16 mouse cellular contexts compared by ENCODE assay signal in the genomic region with DNA sequence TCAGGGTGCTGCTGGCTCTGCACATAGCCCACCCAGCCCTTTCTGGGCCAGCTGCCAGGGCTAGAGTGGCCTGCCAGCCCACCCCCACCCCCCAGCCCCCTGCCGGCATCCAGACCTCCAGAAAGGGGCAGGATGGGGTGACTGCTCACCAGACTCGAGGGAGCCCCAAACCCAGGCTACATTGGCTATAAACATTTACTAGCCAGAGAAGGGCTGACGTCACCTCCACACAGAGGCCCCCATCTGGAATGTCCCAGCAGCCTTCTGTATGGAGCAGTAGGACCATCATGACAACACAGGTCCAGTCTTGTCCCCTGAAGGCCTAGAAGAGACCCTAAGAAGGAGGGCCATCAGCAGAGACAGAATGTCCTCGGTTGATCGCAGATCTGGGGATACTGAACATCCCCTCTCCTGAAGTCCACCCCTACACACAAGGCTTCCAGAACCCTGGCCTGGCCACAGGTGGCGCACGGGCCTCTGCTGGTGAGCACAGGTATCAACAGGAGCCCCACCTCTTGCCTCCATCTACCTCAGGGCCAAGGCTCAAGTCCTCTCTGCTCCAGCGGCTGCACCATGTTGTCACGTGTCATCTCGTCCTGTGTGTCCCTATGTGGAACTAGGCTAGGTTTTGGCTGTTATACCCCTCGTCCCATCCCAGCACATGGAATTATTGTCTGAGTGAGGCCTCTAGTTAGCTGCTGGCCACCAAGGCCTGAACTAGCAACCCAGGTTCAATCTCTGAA. TPM values are rescaled to one million over a fixed set of nuclear protein-coding genes. Genes with fewer than 3 reads are reported as not detected.
DNase-seq lines count a peak whose midpoint lies in the region; ATAC-seq and TF ChIP-seq lines count a peak whose summit lies in the region.
"Had no signal": no experiment of that assay in that cellular context is flagged by ENCODE, and none has a peak within 500 bp of the region (broad histone marks: within the 10 kb centered on the region; RNA-seq: fewer than 3 reads in every experiment).

No protein-coding gene starts in this region.

- peaks cover 33% of the 10 kb centered on the region for H3K36me3 ChIP-seq in heart, embryonic 15.5 days
- peaks cover 4% of the 10 kb centered on the region; the same call in 1 of the 2 replicates for H3K36me3 ChIP-seq in liver, embryonic 14.5 days (replicated peaks; ENCODE audit: control insufficient read depth, insufficient read depth, low read depth)
- H3K36me3 ChIP-seq in liver, embryonic 11.5 days (ENCODE audit: control insufficient read depth, insufficient read depth, low read length) = peaks cover 15% of the 10 kb centered on the region; the same call in 1 of the 2 replicates
- peaks cover 38% of the 10 kb centered on the region for H3K36me3 ChIP-seq in embryonic facial prominence, embryonic 14.5 days (ENCODE audit: control insufficient read depth, insufficient read depth, low read length)
- peaks cover 26% of the 10 kb centered on the region for H3K36me3 ChIP-seq in limb, embryonic 15.5 days

- no peak overlapping the region for H3K4me2 ChIP-seq in heart, embryonic 15.5 days
- no peak overlapping the region for H3K4me2 ChIP-seq in liver, embryonic 14.5 days (ENCODE audit: low read depth)
- no peak overlapping the region for H3K4me2 ChIP-seq in liver, embryonic 11.5 days
- H3K4me2 ChIP-seq in embryonic facial prominence, embryonic 14.5 days (ENCODE audit: low read depth, low read length) = no peak overlapping the region
- no peak overlapping the region for H3K4me2 ChIP-seq in limb, embryonic 15.5 days
- H3K4me2 ChIP-seq: embryonic facial prominence, embryonic 15.5 days had no signal

- WGBS in heart, embryonic 15.5 days = 70% methylated on average over 11 of the region's 11 CpGs
- 81% methylated on average over 11 of the region's 11 CpGs for WGBS in liver, embryonic 14.5 days (ENCODE audit: insufficient replicate concordance)
- WGBS in liver, embryonic 11.5 days = 83% methylated on average over 11 of the region's 11 CpGs
- WGBS in embryonic facial prominence, embryonic 14.5 days = 87% methylated on average over 9 of the region's 11 CpGs
- 59% methylated on average over 11 of the region's 11 CpGs for WGBS in limb, embryonic 15.5 days

- no peak for TF ChIP-seq EP300 in liver, embryonic 14.5 days (IDR thresholded peaks at IDR 0.05; ENCODE audit: low read depth)

- peak; percentile 32; the same call in 1 of the 2 replicates for TF ChIP-seq CTCF in liver, embryonic 14.5 days (IDR thresholded peaks at IDR 0.05; ENCODE audit: low read depth)

- H3K27me3 ChIP-seq in heart, embryonic 15.5 days = no peaks in the 10 kb centered on the region
- no peaks in the 10 kb centered on the region; the same call in 1 of the 2 replicates for H3K27me3 ChIP-seq in liver, embryonic 14.5 days (ENCODE audit: control insufficient read depth, insufficient read depth, low read length)
- peaks cover 5% of the 10 kb centered on the region; the same call in 1 of the 2 replicates for H3K27me3 ChIP-seq in liver, embryonic 11.5 days (replicated peaks; ENCODE audit: control insufficient read depth, insufficient read depth, low read length)
- H3K27me3 ChIP-seq in embryonic facial prominence, embryonic 14.5 days (replicated peaks; ENCODE audit: control insufficient read depth, insufficient read depth, low read length) = no peaks in the 10 kb centered on the region
- no peaks in the 10 kb centered on the region for H3K27me3 ChIP-seq in limb, embryonic 15.5 days
- H3K27me3 ChIP-seq: embryonic facial prominence, embryonic 15.5 days had no signal

- intact Hi-C loops in heart, postnatal 25 days (cut with DNase I) = no loop called here

- no peak for ATAC-seq in heart, embryonic 15.5 days (replicated peaks; ENCODE audit: insufficient number of reproducible peaks, insufficient read depth, low FRiP score, low read depth)
- no peak for ATAC-seq in liver, embryonic 14.5 days (ENCODE audit: insufficient read depth)
- ATAC-seq in liver, embryonic 11.5 days (replicated peaks; ENCODE audit: low FRiP score) = no peak
- no peak for ATAC-seq in embryonic facial prominence, embryonic 14.5 days (ENCODE audit: low read depth)
- ATAC-seq in limb, embryonic 15.5 days (ENCODE audit: insufficient number of reproducible peaks, low FRiP score, low TSS enrichment, low read depth) = 0 out of 2 replicates have a peak, but pooled peaks have one; percentile 20
- ATAC-seq in CD4-positive, CD25-positive, alpha-beta regulatory T cell, adult 4 months = no peak

- no peaks in the 10 kb centered on the region for H3K9me3 ChIP-seq in heart, embryonic 15.5 days (replicated peaks)
- H3K9me3 ChIP-seq in liver, embryonic 14.5 days (ENCODE audit: control insufficient read depth, low read length) = no peaks in the 10 kb centered on the region
- H3K9me3 ChIP-seq in liver, embryonic 11.5 days (ENCODE audit: control insufficient read depth, low read length) = no peaks in the 10 kb centered on the region
- H3K9me3 ChIP-seq in embryonic facial prominence, embryonic 14.5 days (ENCODE audit: control insufficient read depth, low read length) = no peaks in the 10 kb centered on the region
- no peaks in the 10 kb centered on the region for H3K9me3 ChIP-seq in limb, embryonic 15.5 days
- H3K9me3 ChIP-seq: embryonic facial prominence, embryonic 15.5 days had no signal

- H3K9ac ChIP-seq in heart, embryonic 15.5 days = peak overlapping the region; percentile 29
- H3K9ac ChIP-seq in liver, embryonic 14.5 days (replicated peaks) = no peak overlapping the region
- H3K9ac ChIP-seq in liver, embryonic 11.5 days (ENCODE audit: low read depth, low read length) = no peak overlapping the region
- H3K9ac ChIP-seq in embryonic facial prominence, embryonic 14.5 days (ENCODE audit: low read depth, low read length) = 0 out of 2 replicates have a peak overlapping the region, but pooled peaks have one; percentile 8
- no peak overlapping the region for H3K9ac ChIP-seq in limb, embryonic 15.5 days
- H3K9ac ChIP-seq: embryonic facial prominence, embryonic 15.5 days had no signal

- DNase-seq in heart, postnatal 25 days (ENCODE audit: low spot score) = no peak
- no peak for DNase-seq in liver, embryonic 14.5 days (ENCODE audit: low read depth in 3 of 3, low spot score in 3 of 3)
- no peak for DNase-seq in liver, embryonic 11.5 days (ENCODE audit: low spot score)
- no peak for DNase-seq in embryonic facial prominence, embryonic 14.5 days (ENCODE audit: low spot score)
- no peak for DNase-seq in urinary bladder, postnatal 36 days (ENCODE audit: low spot score in 2 of 2)
- DNase-seq: cerebellum, postnatal 36 days; heart, postnatal 4 days; left cerebral cortex, postnatal 4 days; lung, postnatal 10 days; right cerebral cortex, adult 18-20 months; thymus, postnatal 36 days had no signal

- 0 out of 2 replicates have a peak overlapping the region, but pooled peaks have one; percentile 25 for H3K27ac ChIP-seq in heart, embryonic 15.5 days
- H3K27ac ChIP-seq in liver, embryonic 14.5 days = no peak overlapping the region
- no peak overlapping the region for H3K27ac ChIP-seq in liver, embryonic 11.5 days (ENCODE audit: low read depth, low read length)
- no peak overlapping the region for H3K27ac ChIP-seq in embryonic facial prominence, embryonic 14.5 days (replicated peaks; ENCODE audit: low read depth, low read length)
- H3K27ac ChIP-seq in limb, embryonic 15.5 days = 0 out of 2 replicates have a peak overlapping the region, but pooled peaks have one; percentile 12
- H3K27ac ChIP-seq: embryonic facial prominence, embryonic 15.5 days had no signal

- H3K4me1 ChIP-seq in heart, embryonic 15.5 days (replicated peaks) = peaks cover 57% of the 10 kb centered on the region
- H3K4me1 ChIP-seq in liver, embryonic 14.5 days (replicated peaks; ENCODE audit: control insufficient read depth in 2 of 2, insufficient read depth in 2 of 2, low read length in 1 of 2) = peaks cover 11% of the 10 kb centered on the region in 2 experiments
- peaks cover 23% of the 10 kb centered on the region for H3K4me1 ChIP-seq in liver, embryonic 11.5 days (replicated peaks; ENCODE audit: control insufficient read depth, insufficient read depth, low read length)
- peaks cover 12% of the 10 kb centered on the region for H3K4me1 ChIP-seq in embryonic facial prominence, embryonic 14.5 days (ENCODE audit: control insufficient read depth, insufficient read depth, low read length)
- peaks cover 74% of the 10 kb centered on the region for H3K4me1 ChIP-seq in limb, embryonic 15.5 days

- no peak overlapping the region for H3K4me3 ChIP-seq in heart, embryonic 15.5 days
- H3K4me3 ChIP-seq in liver, embryonic 14.5 days (ENCODE audit: insufficient read depth in 1 of 2, low read depth in 2 of 2, low read length in 2 of 2) = no peak overlapping the region
- no peak overlapping the region for H3K4me3 ChIP-seq in liver, embryonic 11.5 days (ENCODE audit: low read depth, low read length)
- no peak overlapping the region for H3K4me3 ChIP-seq in embryonic facial prominence, embryonic 14.5 days (ENCODE audit: low read depth, low read length)
- no peak overlapping the region for H3K4me3 ChIP-seq in limb, embryonic 15.5 days
- H3K4me3 ChIP-seq: embryonic facial prominence, embryonic 15.5 days; myocyte had no signal

RNA-seq across cellular contexts. Expression of a gene that starts 5.8 kb away (rescaled TPM):
- polyA plus RNA-seq in heart, embryonic 15.5 days (2015; fragmentation: Nextera tagmentation; extraction: Ambion mirVana) = 11.6 and 16.5 TPM in 2 replicates
- total RNA-seq in heart, postnatal 25 days (2021) = 1 to 10 TPM; 5.0 to 5.2 TPM
- 2.8 and 3.3 TPM in 2 replicates for polyA plus RNA-seq in liver, embryonic 14.5 days (2012; rRNA removed)
- 3.1 and 3.2 TPM in 2 replicates for polyA plus RNA-seq in liver, embryonic 14.5 days (2014; fragmentation: Nextera tagmentation; extraction: Ambion mirVana)
- polyA plus RNA-seq in liver, embryonic 11.5 days (2014; fragmentation: Nextera tagmentation; extraction: Ambion mirVana) = 9.1 and 10.7 TPM in 2 replicates
- 18.6 and 21.4 TPM in 2 replicates for polyA plus RNA-seq in embryonic facial prominence, embryonic 14.5 days (2014; fragmentation: Nextera tagmentation; extraction: Ambion mirVana)
- polyA plus RNA-seq in limb, embryonic 15.5 days (2015; fragmentation: Nextera tagmentation; extraction: Ambion mirVana) = 18.1 and 18.2 TPM in 2 replicates
- 1 to 10 TPM; 5.8 to 8.2 TPM for polyA plus RNA-seq in CD4-positive, CD25-positive, alpha-beta regulatory T cell, adult 4 months (2017; shearing (Covaris generic))

RNA-seq across cellular contexts. Expression of a gene that starts 6.0 kb away (rescaled TPM):
- 912 and 1,025 TPM in 2 replicates for polyA plus RNA-seq in heart, embryonic 15.5 days (2015; fragmentation: Nextera tagmentation; extraction: Ambion mirVana)
- 100 to 1,000 TPM; 913 to 934 TPM for total RNA-seq in heart, postnatal 25 days (2021)
- polyA plus RNA-seq in liver, embryonic 14.5 days (2012; rRNA removed) = 119 and 215 TPM in 2 replicates
- polyA plus RNA-seq in liver, embryonic 14.5 days (2014; fragmentation: Nextera tagmentation; extraction: Ambion mirVana) = 276 and 284 TPM in 2 replicates
- 343 and 358 TPM in 2 replicates for polyA plus RNA-seq in liver, embryonic 11.5 days (2014; fragmentation: Nextera tagmentation; extraction: Ambion mirVana)
- polyA plus RNA-seq in embryonic facial prominence, embryonic 14.5 days (2014; fragmentation: Nextera tagmentation; extraction: Ambion mirVana) = 424 and 466 TPM in 2 replicates
- polyA plus RNA-seq in limb, embryonic 15.5 days (2015; fragmentation: Nextera tagmentation; extraction: Ambion mirVana) = 370 and 405 TPM in 2 replicates
- polyA plus RNA-seq in CD4-positive, CD25-positive, alpha-beta regulatory T cell, adult 4 months (2017; shearing (Covaris generic)) = 100 to 1,000 TPM; 225 to 227 TPM

RNA-seq across cellular contexts. Expression of a gene that starts 33.7 kb away (rescaled TPM):
- polyA plus RNA-seq in heart, embryonic 15.5 days (2015; fragmentation: Nextera tagmentation; extraction: Ambion mirVana) = 19.8 and 25.7 TPM in 2 replicates
- total RNA-seq in heart, postnatal 25 days (2021) = 10 to 100 TPM; 25.7 to 28.8 TPM
- polyA plus RNA-seq in liver, embryonic 14.5 days (2012; rRNA removed) = 1.0 and 1.6 TPM in 2 replicates
- polyA plus RNA-seq in liver, embryonic 14.5 days (2014; fragmentation: Nextera tagmentation; extraction: Ambion mirVana) = 1.7 and 1.9 TPM in 2 replicates
- 5.2 and 5.3 TPM in 2 replicates for polyA plus RNA-seq in liver, embryonic 11.5 days (2014; fragmentation: Nextera tagmentation; extraction: Ambion mirVana)
- 14.0 and 17.4 TPM in 2 replicates for polyA plus RNA-seq in embryonic facial prominence, embryonic 14.5 days (2014; fragmentation: Nextera tagmentation; extraction: Ambion mirVana)
- polyA plus RNA-seq in limb, embryonic 15.5 days (2015; fragmentation: Nextera tagmentation; extraction: Ambion mirVana) = 15.2 and 20.5 TPM in 2 replicates
- not detected for polyA plus RNA-seq in CD4-positive, CD25-positive, alpha-beta regulatory T cell, adult 4 months (2017; shearing (Covaris generic))

RNA-seq across cellular contexts. Expression of a gene that starts 41.0 kb away (rescaled TPM):
- polyA plus RNA-seq in heart, embryonic 15.5 days (2015; fragmentation: Nextera tagmentation; extraction: Ambion mirVana) = 28.3 and 37.6 TPM in 2 replicates
- total RNA-seq in heart, postnatal 25 days (2021) = 10 to 100 TPM; 18.3 to 18.8 TPM
- polyA plus RNA-seq in liver, embryonic 14.5 days (2012; rRNA removed) = 18.1 and 19.3 TPM in 2 replicates
- polyA plus RNA-seq in liver, embryonic 14.5 days (2014; fragmentation: Nextera tagmentation; extraction: Ambion mirVana) = 9.5 and 10.8 TPM in 2 replicates
- 34.5 and 36.9 TPM in 2 replicates for polyA plus RNA-seq in liver, embryonic 11.5 days (2014; fragmentation: Nextera tagmentation; extraction: Ambion mirVana)
- 33.3 and 42.0 TPM in 2 replicates for polyA plus RNA-seq in embryonic facial prominence, embryonic 14.5 days (2014; fragmentation: Nextera tagmentation; extraction: Ambion mirVana)
- 43.9 and 45.5 TPM in 2 replicates for polyA plus RNA-seq in limb, embryonic 15.5 days (2015; fragmentation: Nextera tagmentation; extraction: Ambion mirVana)
- 10 to 100 TPM; 30.3 to 41.2 TPM for polyA plus RNA-seq in CD4-positive, CD25-positive, alpha-beta regulatory T cell, adult 4 months (2017; shearing (Covaris generic))

RNA-seq across cellular contexts. Expression of a gene that starts 46.5 kb away (rescaled TPM):
- polyA plus RNA-seq in heart, embryonic 15.5 days (2015; fragmentation: Nextera tagmentation; extraction: Ambion mirVana) = 0.92 and 1.1 TPM in 2 replicates
- total RNA-seq in heart, postnatal 25 days (2021) = under 1 TPM; 0.13 to 0.22 TPM
- polyA plus RNA-seq in liver, embryonic 14.5 days (2012; rRNA removed) = 1.2 and 1.3 TPM in 2 replicates
- polyA plus RNA-seq in liver, embryonic 14.5 days (2014; fragmentation: Nextera tagmentation; extraction: Ambion mirVana) = 0.40 and 0.52 TPM in 2 replicates
- polyA plus RNA-seq in liver, embryonic 11.5 days (2014; fragmentation: Nextera tagmentation; extraction: Ambion mirVana) = 1.6 and 1.8 TPM in 2 replicates
- 0.61 and 1.2 TPM in 2 replicates for polyA plus RNA-seq in embryonic facial prominence, embryonic 14.5 days (2014; fragmentation: Nextera tagmentation; extraction: Ambion mirVana)
- polyA plus RNA-seq in limb, embryonic 15.5 days (2015; fragmentation: Nextera tagmentation; extraction: Ambion mirVana) = 0.72 and 1.00 TPM in 2 replicates
- 1 to 10 TPM in 1 of 2 experiments, under 1 TPM in 1; 0.24 to 1.1 TPM for polyA plus RNA-seq in CD4-positive, CD25-positive, alpha-beta regulatory T cell, adult 4 months (2017; shearing (Covaris generic))

Comparison
In these comparisons a context has a peak if more than half of its experiments do, and no peak if none do; other contexts are left out.
1. H3K27ac ChIP-seq: peak in heart, embryonic 15.5 days (single experiment) and limb, embryonic 15.5 days (single experiment); none in liver, embryonic 14.5 days (single experiment), liver, embryonic 11.5 days (single experiment) and embryonic facial prominence, embryonic 14.5 days (single experiment).
2. H3K9ac ChIP-seq: peak in heart, embryonic 15.5 days (single experiment) and embryonic facial prominence, embryonic 14.5 days (single experiment); none in liver, embryonic 14.5 days (single experiment), liver, embryonic 11.5 days (single experiment) and limb, embryonic 15.5 days (single experiment).